Mouse (Mus musculus): ENCODE results near the gene Net1.

GRCm38 (mm10) chr13:3893126-3893734, 24.8 kb downstream of the Net1 start:
- no peak for TF ChIP-seq CTCF (conservative IDR thresholded peaks at IDR 0.05; ENCODE audit: insufficient read depth, insufficient read length, low read depth, low read length)
- peak; percentile 94 for TF ChIP-seq POLR2A (IDR thresholded peaks at IDR 0.05; ENCODE audit: low read depth, low read length)

Data from kidney, adult 2 months (tissue).